Mouse (Mus musculus) right cerebral cortex, postnatal 14 days (tissue): ENCODE data around the gene Hnrnpll.
"Not testable (repeated sequence)": the region's sequence is repeated elsewhere in the genome, so short reads cannot be mapped to it uniquely, and the experiment has no call there.

ENCODE experiments used
- DNase-seq: peaks from one replicate; pipeline ENCODE4 v3.0.0; 2022

The Hnrnpll gene

GRCm38 (mm10) chr17:80058501-80058900 lies 3.6 kb downstream of the Hnrnpll start:
- DNase-seq: no peak

GRCm38 (mm10) chr17:80053931-80054734 lies 8.0 kb downstream of the Hnrnpll start:
- DNase-seq: no peak

GRCm38 (mm10) chr17:80051682-80052081 lies 10.5 kb downstream of the Hnrnpll start:
- DNase-seq: no peak

- DNase-seq: not testable (repeated sequence)
These were observed 12.8 kb downstream of the Hnrnpll start for GRCm38 (mm10) chr17:80049300-80049699.

GRCm38 (mm10) chr17:80048230-80048629 lies 13.9 kb downstream of the Hnrnpll start:
- DNase-seq: peak; percentile 40

- no peak for DNase-seq
These were observed 20.4 kb downstream of the Hnrnpll start for GRCm38 (mm10) chr17:80041739-80042138.

- DNase-seq: no peak
These were observed 33.5 kb downstream of the Hnrnpll start for GRCm38 (mm10) chr17:80028675-80029074.

- DNase-seq: no peak
These were observed 35.8 kb downstream of the Hnrnpll start for GRCm38 (mm10) chr17:80026189-80026936.

GRCm38 (mm10) chr17:80022090-80022489 lies 40.0 kb downstream of the Hnrnpll start:
- DNase-seq: no peak

- DNase-seq: no peak
These were observed 41.6 kb downstream of the Hnrnpll start for GRCm38 (mm10) chr17:80020495-80020894.

GRCm38 (mm10) chr17:80018976-80019541 lies 43.1 kb downstream of the Hnrnpll start:
- DNase-seq: peak; percentile 33

- no peak for DNase-seq
These were observed 43.7 kb downstream of the Hnrnpll start for GRCm38 (mm10) chr17:80018239-80018975.

- DNase-seq: peak; percentile 70
These were observed 44.7 kb downstream of the Hnrnpll start for GRCm38 (mm10) chr17:80017389-80017788.

GRCm38 (mm10) chr17:80016400-80016799 lies 45.7 kb downstream of the Hnrnpll start:
- DNase-seq: not testable (repeated sequence)

GRCm38 (mm10) chr17:80014361-80014809 lies 47.7 kb downstream of the Hnrnpll start:
- no peak for DNase-seq

GRCm38 (mm10) chr17:80009926-80010325 lies 52.2 kb downstream of the Hnrnpll start:
- DNase-seq: no peak

GRCm38 (mm10) chr17:80008847-80009246 lies 53.3 kb downstream of the Hnrnpll start:
- DNase-seq: peak; percentile 61

- peak; percentile 73 for DNase-seq
These were observed 57.5 kb downstream of the Hnrnpll start for GRCm38 (mm10) chr17:80004345-80005239.

- DNase-seq: not testable (repeated sequence)
These were observed 58.3 kb downstream of the Hnrnpll start for GRCm38 (mm10) chr17:80003851-80004250.

GRCm38 (mm10) chr17:80002385-80002852 lies 59.7 kb downstream of the Hnrnpll start:
- DNase-seq: no peak

GRCm38 (mm10) chr17:79999631-80000030 lies 62.5 kb downstream of the Hnrnpll start:
- DNase-seq: no peak

GRCm38 (mm10) chr17:79998986-79999385 lies 63.1 kb downstream of the Hnrnpll start:
- DNase-seq: no peak
